8 mouse cellular contexts compared by ENCODE assay signal in the genomic region with DNA sequence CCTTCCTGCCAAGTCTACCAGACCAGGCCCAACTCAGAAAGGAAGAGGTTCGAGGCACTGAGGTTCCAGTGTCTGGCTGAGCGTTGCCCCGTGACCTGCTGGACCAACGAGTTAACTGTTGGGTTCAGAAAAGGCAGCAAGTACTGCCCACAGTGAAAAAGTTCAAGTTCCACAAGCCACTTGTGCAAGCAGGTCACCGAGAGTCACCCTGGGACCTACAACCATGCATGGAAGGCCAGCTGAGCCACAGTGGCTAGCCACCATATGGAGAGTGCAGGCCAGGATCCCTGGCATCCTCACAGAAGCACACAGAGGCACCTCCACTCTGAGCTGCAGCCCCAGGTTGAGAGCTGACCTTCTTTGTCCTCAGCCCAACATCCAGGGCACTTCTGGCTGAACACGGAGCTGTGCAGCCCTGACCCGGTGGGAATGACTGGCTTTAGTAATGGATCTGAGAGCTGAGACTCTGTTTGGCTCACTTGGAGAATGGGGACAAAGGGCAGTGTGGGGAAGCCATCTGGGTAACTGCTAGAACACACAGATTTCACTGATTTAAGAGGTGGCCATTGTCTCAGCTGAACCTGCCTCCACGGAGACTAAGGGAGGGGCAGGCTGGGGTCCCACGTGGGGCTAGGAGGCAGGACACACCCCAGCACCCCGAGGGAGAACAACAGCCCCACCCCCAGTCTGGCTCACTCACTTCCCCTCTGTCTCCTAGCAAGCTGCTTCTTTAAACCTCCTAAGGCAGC. TPM values are rescaled to one million over a fixed set of nuclear protein-coding genes. Genes with fewer than 3 reads are reported as not detected.
DNase-seq lines count a peak whose midpoint lies in the region; ATAC-seq and TF ChIP-seq lines count a peak whose summit lies in the region.

No protein-coding gene starts in this region.

- peaks cover 16% of the 10 kb centered on the region for H3K4me1 ChIP-seq in hindbrain, postnatal 0 days (ENCODE audit: insufficient read depth, low read length)
- peaks cover 11% of the 10 kb centered on the region for H3K4me1 ChIP-seq in heart, embryonic 10.5 days

- intact Hi-C loops in left cerebral cortex, adult 2 months (cut with DNase I), result no loop called here

- no peak for TF ChIP-seq CTCF in left cerebral cortex, adult 2 months (IDR thresholded peaks at IDR 0.05)
- no peak for TF ChIP-seq CTCF in hindbrain, postnatal 0 days (IDR thresholded peaks at IDR 0.05; ENCODE audit: low read depth)

- no peak overlapping the region for H3K4me3 ChIP-seq in left cerebral cortex, adult 2 months
- no peak overlapping the region for H3K4me3 ChIP-seq in hindbrain, postnatal 0 days (ENCODE audit: low read length)
- H3K4me3 ChIP-seq in heart, embryonic 10.5 days, result no peak overlapping the region

- no peaks in the 10 kb centered on the region for H3K9me3 ChIP-seq in hindbrain, postnatal 0 days (ENCODE audit: low read length)
- no peaks in the 10 kb centered on the region for H3K9me3 ChIP-seq in heart, embryonic 10.5 days

- H3K36me3 ChIP-seq in hindbrain, postnatal 0 days (ENCODE audit: insufficient read depth, low read length), result no peaks in the 10 kb centered on the region
- no peaks in the 10 kb centered on the region for H3K36me3 ChIP-seq in heart, embryonic 10.5 days

- ATAC-seq in hindbrain, postnatal 0 days, result peak; percentile 38; the same call in 1 of the 2 replicates
- ATAC-seq in megakaryocyte-erythroid progenitor cell, adult 5-6 weeks (replicated peaks; ENCODE audit: low FRiP score, low TSS enrichment, poor library complexity, severe bottlenecking), result no peak

- WGBS in hindbrain, postnatal 0 days, result 49% methylated on average over 10 of the region's 10 CpGs
- WGBS in heart, embryonic 10.5 days, result 64% methylated on average over 10 of the region's 10 CpGs

- no peak overlapping the region for H3K4me2 ChIP-seq in hindbrain, postnatal 0 days (ENCODE audit: low read depth, low read length)

- no peaks in the 10 kb centered on the region for H3K27me3 ChIP-seq in hindbrain, postnatal 0 days (ENCODE audit: insufficient read depth, low read length)
- H3K27me3 ChIP-seq in heart, embryonic 10.5 days (ENCODE audit: insufficient read depth, poor library complexity, severe bottlenecking), result no peaks in the 10 kb centered on the region

- no peak overlapping the region for H3K9ac ChIP-seq in hindbrain, postnatal 0 days (replicated peaks; ENCODE audit: low read length)

- peak overlapping the region; percentile 9; the same call in 1 of the 2 replicates for H3K27ac ChIP-seq in left cerebral cortex, adult 2 months
- no peak overlapping the region; the same call in 1 of the 2 replicates for H3K27ac ChIP-seq in hindbrain, postnatal 0 days
- H3K27ac ChIP-seq in heart, embryonic 10.5 days, result no peak overlapping the region

- DNase-seq in left cerebral cortex, adult 2 months (ENCODE audit: extremely low spot score in 1 of 2, low spot score in 2 of 2), result no peak
- DNase-seq in left cerebral cortex, adult 9 months (ENCODE audit: low spot score in 2 of 2), result no peak
- peak; percentile 28 for DNase-seq in embryo, embryonic 10 days (ENCODE audit: low spot score)
- no peak for DNase-seq in hindbrain, postnatal 0 days (ENCODE audit: low spot score)
- DNase-seq in mesoderm, embryonic 11.5 days (ENCODE audit: low read depth, low spot score), result peak; percentile 47
- DNase-seq in yolk sac, embryonic 10.5 days (ENCODE audit: low spot score), result peak; percentile 72
- DNase-seq in heart, embryonic 10.5 days (ENCODE audit: low spot score), result no peak

RNA-seq across cellular contexts. Expression of a gene that starts 39.8 kb away (rescaled TPM):
- total RNA-seq in left cerebral cortex, adult 2 months (2021), result 100 to 1,000 TPM; 161 to 173 TPM
- total RNA-seq in hindbrain, postnatal 0 days (2014; rRNA removed), result 144 and 151 TPM in 2 replicates
- polyA plus RNA-seq in hindbrain, postnatal 0 days (2015; fragmentation: Nextera tagmentation; extraction: Ambion mirVana), result 108 and 115 TPM in 2 replicates
- polyA plus RNA-seq in heart, embryonic 10.5 days (2016; fragmentation: Nextera tagmentation; extraction: Ambion mirVana), result 4.5 and 5.8 TPM in 2 replicates
- 0.31 and 1.5 TPM in 2 replicates for total RNA-seq in megakaryocyte-erythroid progenitor cell, adult 5-6 weeks (2014; fragmentation: Nextera tagmentation)
- total RNA-seq in megakaryocyte-erythroid progenitor cell, adult 5-6 weeks (2017), result 0.76 and 1.3 TPM in 2 replicates

Comparison
In these comparisons a context has a peak if more than half of its experiments do, and no peak if none do; other contexts are left out.
1. DNase-seq: peak in embryo, embryonic 10 days (single experiment), mesoderm, embryonic 11.5 days (single experiment) and yolk sac, embryonic 10.5 days (single experiment); none in left cerebral cortex, adult 2 months (0 of 2), left cerebral cortex, adult 9 months (0 of 2), hindbrain, postnatal 0 days (single experiment) and heart, embryonic 10.5 days (single experiment).
2. RNA of a gene that starts 39.8 kb away (total RNA-seq): 161 to 173 TPM in left cerebral cortex, adult 2 months and 144 to 151 TPM in hindbrain, postnatal 0 days; 0.31 to 1.5 TPM in megakaryocyte-erythroid progenitor cell, adult 5-6 weeks; every median in the first group is over 10 times any median in the second.